Mouse (Mus musculus) hindbrain, embryonic 10.5 days (tissue): Measurements from ENCODE around the gene Gm12886. TPM values are rescaled to one million over a fixed set of nuclear protein-coding genes. Genes with fewer than 3 reads are reported as not detected.

Experiments used
- DNase-seq: peaks from one replicate; pipeline ENCODE4 v3.0.0-alpha.2; 2017; ENCODE audit warnings: low spot score
- H3K27ac ChIP-seq: fragments of 300-500 bp; sonication (generic); 2 replicates; pipeline ENCODE4 v1.5.1; 2016; ENCODE audit warnings: mild to moderate bottlenecking, moderate library complexity
- H3K27me3 ChIP-seq: fragments of 300-500 bp; sonication (generic); 2 replicates; pipeline ENCODE4 v1.6.1; 2016; ENCODE audit warnings: mild to moderate bottlenecking; ENCODE audit not compliant: poor library complexity, insufficient read depth, severe bottlenecking
- H3K36me3 ChIP-seq: fragments of 300-500 bp; sonication (generic); 2 replicates; pipeline ENCODE4 v1.6.1; 2016; ENCODE audit warnings: mild to moderate bottlenecking, moderate library complexity
- H3K4me1 ChIP-seq: fragments of 300-500 bp; sonication (generic); replicated peaks from 2 replicates; pipeline ENCODE4 v1.6.1; 2016; ENCODE audit warnings: mild to moderate bottlenecking
- H3K4me3 ChIP-seq: fragments of 300-500 bp; sonication (generic); 2 replicates; pipeline ENCODE4 v1.5.1; 2016; ENCODE audit warnings: mild to moderate bottlenecking, moderate library complexity
- H3K9me3 ChIP-seq: fragments of 300-500 bp; sonication (generic); 2 replicates; pipeline ENCODE4 v1.6.1; 2016; ENCODE audit warnings: mild to moderate bottlenecking, moderate library complexity
- WGBS: fragments of 180-500 bp; shearing (Covaris S2); methylation state at CpG from one replicate; pipeline ENCODE4 v1.1.7; 2016; 5-methylcytosine and 5-hydroxymethylcytosine counted together
- polyA plus RNA-seq: library from polyadenylated mRNA; unstranded; fragments of >200 nt; fragmentation: Nextera tagmentation; extraction: Ambion mirVana; gene quantifications from 2 replicates; pipeline ENCODE4 v1.2.1, GENCODE M21; 2016

Gm12886 gene
- polyA plus RNA-seq: not detected in 2 replicates

GRCm38 (mm10) chr4:121422999-121423398, at the start of gene Gm12886:
TSS of gene Gm12886 (minus strand) at chr4:121423099.
- Histone ChIP-seq H3K4me1 (no peaks in the 10 kb centered on the region), H3K27me3 (no peaks in the 10 kb centered on the region), H3K27ac (no peak within 1 kb of the TSS), H3K4me3 (no peak within 1 kb of the TSS), H3K36me3 (no peaks in the 10 kb centered on the region), H3K9me3 (peaks cover 74% of the 10 kb centered on the region)
- 62% methylated on average over 3 of the region's 3 CpGs for WGBS
- no peak for DNase-seq

Other genes with a start within 250 kb of the Gm12886 start
- gene Rlf, start 208.0 kb downstream of the Gm12886 start, polyA plus RNA-seq: 23.9 and 30.8 TPM in 2 replicates
- gene Gm12888, start 98.2 kb downstream of the Gm12886 start, polyA plus RNA-seq: not detected in 2 replicates
- gene Gm12887, start 199.0 kb upstream of the Gm12886 start, polyA plus RNA-seq: not detected in 2 replicates